Mouse (Mus musculus): ENCODE measurements around the gene Jade2. TPM values are rescaled to one million over a fixed set of nuclear protein-coding genes. Genes with fewer than 3 reads are reported as not detected.
A peak's percentile ranks its signal among the peaks of the same experiment; 100 is the strongest.

Jade2 gene
- total and polyA plus RNA-seq, 2 experiments = 3.7 to 4.1 TPM

GRCm38 (mm10) chr11:51777478-51777877, 80.0 kb downstream of the Jade2 start:
- WGBS = 22% methylated on average over 5 of the region's 5 CpGs
- H3K9ac ChIP-seq (ENCODE audit: low read depth, low read length) = no peak overlapping the region
- TF ChIP-seq POLR2A (IDR thresholded peaks at IDR 0.05; ENCODE audit: extremely low read depth, insufficient read depth, low read length) (no peak), CTCF (IDR thresholded peaks at IDR 0.05; ENCODE audit: low read depth, low read length) (no peak)

GRCm38 (mm10) chr11:51775507-51775906, 81.9 kb downstream of the Jade2 start:
- peaks cover 54% of the 10 kb centered on the region for H3K79me2 ChIP-seq (ENCODE audit: control insufficient read depth, insufficient read depth, low read length)
- no peak overlapping the region for H3K4me3 ChIP-seq (ENCODE audit: insufficient read depth, low read depth, low read length)
- DNase-seq (ENCODE audit: extremely low read depth, low read depth, low spot score) = no peak
- peaks cover 21% of the 10 kb centered on the region for H3K36me3 ChIP-seq (ENCODE audit: control insufficient read depth, insufficient read depth, low read length)
- H3K9ac ChIP-seq (ENCODE audit: low read depth, low read length) = no peak overlapping the region
- H3K27ac ChIP-seq (replicated peaks; ENCODE audit: insufficient read depth, low read depth, low read length) = peak overlapping the region; percentile 46
- TF ChIP-seq POLR2A (IDR thresholded peaks at IDR 0.05; ENCODE audit: extremely low read depth, insufficient read depth, low read length) = no peak
- no peak for TF ChIP-seq CTCF (IDR thresholded peaks at IDR 0.05; ENCODE audit: low read depth, low read length)
- peaks cover 54% of the 10 kb centered on the region for H3K4me1 ChIP-seq (ENCODE audit: control insufficient read depth, insufficient read depth, low read length)
- 86% methylated on average over 3 of the region's 3 CpGs for WGBS
- no peaks in the 10 kb centered on the region for H3K27me3 ChIP-seq (ENCODE audit: control insufficient read depth, insufficient read depth, low read length)

More at GRCm38 (mm10) chr11:51777478-51777877, 80.0 kb downstream of the Jade2 start:
- Histone ChIP-seq H3K36me3 (ENCODE audit: control insufficient read depth, insufficient read depth, low read length) (peaks cover 38% of the 10 kb centered on the region), H3K4me1 (ENCODE audit: control insufficient read depth, insufficient read depth, low read length) (peaks cover 46% of the 10 kb centered on the region), H3K79me2 (ENCODE audit: control insufficient read depth, insufficient read depth, low read length) (peaks cover 42% of the 10 kb centered on the region), H3K27ac (replicated peaks; ENCODE audit: insufficient read depth, low read depth, low read length) (peak overlapping the region; percentile 82), H3K4me3 (ENCODE audit: insufficient read depth, low read depth, low read length) (no peak overlapping the region), H3K27me3 (ENCODE audit: control insufficient read depth, insufficient read depth, low read length) (no peaks in the 10 kb centered on the region)
- DNase-seq (ENCODE audit: extremely low read depth, low read depth, low spot score) = peak; percentile 84

DNA sequence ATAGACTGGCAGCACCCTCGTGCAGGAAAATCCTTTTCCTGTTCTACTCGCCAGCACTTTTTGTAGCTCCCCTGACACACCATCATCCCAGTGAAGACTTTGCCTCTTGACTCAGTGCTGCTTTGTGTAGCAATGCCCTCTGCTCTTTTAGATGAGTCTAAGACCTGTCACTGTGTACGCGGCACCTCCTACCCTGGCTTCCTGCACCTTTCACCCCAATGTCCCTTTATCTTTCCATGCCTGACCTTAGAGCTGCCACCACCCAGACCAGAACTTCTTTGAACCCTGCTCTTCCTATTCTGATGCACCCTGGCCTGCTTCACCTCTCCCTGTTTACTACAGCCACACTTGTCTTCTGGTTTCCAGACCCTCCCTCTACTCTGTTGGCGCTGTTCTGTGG, 89.2 kb downstream of the Jade2 start:
- H3K9ac ChIP-seq (ENCODE audit: low read depth, low read length) = peak overlapping the region; percentile 46
- TF ChIP-seq POLR2A (IDR thresholded peaks at IDR 0.05; ENCODE audit: extremely low read depth, insufficient read depth, low read length) (no peak), CTCF (IDR thresholded peaks at IDR 0.05; ENCODE audit: low read depth, low read length) (no peak)
- 21% methylated on average over 5 of the region's 5 CpGs for WGBS
- no peak overlapping the region for H3K4me3 ChIP-seq (ENCODE audit: insufficient read depth, low read depth, low read length)
- H3K27ac ChIP-seq (replicated peaks; ENCODE audit: insufficient read depth, low read depth, low read length) = peak overlapping the region; percentile 95
- peaks cover 2% of the 10 kb centered on the region; the same call in 1 of the 2 replicates for H3K36me3 ChIP-seq (ENCODE audit: control insufficient read depth, insufficient read depth, low read length)
- H3K27me3 ChIP-seq (ENCODE audit: control insufficient read depth, insufficient read depth, low read length) = no peaks in the 10 kb centered on the region
- DNase-seq (ENCODE audit: extremely low read depth, low read depth, low spot score) = peak; percentile 99
- peaks cover 43% of the 10 kb centered on the region for H3K4me1 ChIP-seq (ENCODE audit: control insufficient read depth, insufficient read depth, low read length)
- peaks cover 41% of the 10 kb centered on the region for H3K79me2 ChIP-seq (ENCODE audit: control insufficient read depth, insufficient read depth, low read length)

DNA sequence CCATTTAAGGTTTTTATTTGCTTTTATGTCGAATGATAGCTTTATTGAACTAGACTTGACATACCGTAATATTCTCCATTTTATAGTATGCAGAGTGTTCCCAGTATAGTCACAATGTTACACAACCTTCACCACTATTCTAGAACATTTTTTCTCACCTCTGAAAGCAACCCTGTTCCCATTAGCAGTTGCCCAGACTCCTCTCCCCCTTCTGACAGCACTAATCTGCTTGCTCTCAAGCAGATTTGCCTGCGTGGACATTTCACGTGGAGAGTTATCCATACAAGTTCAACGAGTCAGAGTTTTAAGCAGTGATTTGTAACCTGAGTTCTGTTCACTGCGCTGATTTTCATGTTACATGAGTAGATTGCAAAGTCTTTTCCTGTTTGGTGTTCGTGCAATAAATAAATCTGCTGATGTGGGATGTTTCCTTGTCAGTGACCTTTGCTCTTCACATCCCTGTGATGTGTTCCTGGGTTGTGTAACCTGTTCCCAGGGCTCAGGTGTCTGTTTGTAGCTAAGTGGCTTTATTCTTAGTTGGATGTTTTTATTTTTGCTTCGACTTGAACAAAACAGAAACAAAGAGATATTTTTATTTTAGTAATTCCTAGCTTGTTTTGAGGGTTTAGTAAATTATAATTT, 89.8 kb downstream of the Jade2 start:
- Histone ChIP-seq H3K4me3 (ENCODE audit: insufficient read depth, low read depth, low read length) (peak overlapping the region; percentile 20; the same call in 1 of the 2 replicates), H3K27me3 (ENCODE audit: control insufficient read depth, insufficient read depth, low read length) (no peaks in the 10 kb centered on the region), H3K36me3 (ENCODE audit: control insufficient read depth, insufficient read depth, low read length) (peaks cover 2% of the 10 kb centered on the region; the same call in 1 of the 2 replicates), H3K27ac (replicated peaks; ENCODE audit: insufficient read depth, low read depth, low read length) (peak overlapping the region; percentile 97), H3K79me2 (ENCODE audit: control insufficient read depth, insufficient read depth, low read length) (peaks cover 38% of the 10 kb centered on the region), H3K4me1 (ENCODE audit: control insufficient read depth, insufficient read depth, low read length) (peaks cover 41% of the 10 kb centered on the region), H3K9ac (ENCODE audit: low read depth, low read length) (peak overlapping the region; percentile 77)
- peak; percentile 99 for DNase-seq (ENCODE audit: extremely low read depth, low read depth, low spot score)
- 13% methylated on average over 8 of the region's 8 CpGs for WGBS
- TF ChIP-seq CTCF (IDR thresholded peaks at IDR 0.05; ENCODE audit: low read depth, low read length) = no peak
- no peak for TF ChIP-seq POLR2A (IDR thresholded peaks at IDR 0.05; ENCODE audit: extremely low read depth, insufficient read depth, low read length)

DNA sequence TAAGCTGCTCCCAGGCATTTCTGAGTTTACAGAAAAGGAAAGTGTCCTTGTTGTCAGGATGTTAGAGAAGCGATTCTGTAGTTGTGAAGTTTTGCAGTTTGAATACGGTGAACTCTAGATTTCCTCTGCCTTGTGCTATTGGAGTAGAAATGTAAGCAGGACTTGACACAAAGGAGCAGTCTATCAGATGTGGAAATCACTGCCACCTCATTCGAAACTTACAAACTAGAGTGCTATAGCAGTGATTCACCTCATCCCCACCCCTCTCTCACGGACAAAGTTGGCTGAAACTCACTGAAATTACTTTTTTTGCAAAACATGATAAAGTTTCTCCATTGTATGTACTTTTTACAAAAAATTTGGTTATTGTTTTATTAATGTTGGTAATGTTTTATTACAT, 92.6 kb downstream of the Jade2 start:
- Histone ChIP-seq H3K27ac (replicated peaks; ENCODE audit: insufficient read depth, low read depth, low read length) (peak overlapping the region; percentile 72), H3K79me2 (ENCODE audit: control insufficient read depth, insufficient read depth, low read length) (peaks cover 16% of the 10 kb centered on the region), H3K9ac (ENCODE audit: low read depth, low read length) (peak overlapping the region; percentile 77), H3K4me1 (ENCODE audit: control insufficient read depth, insufficient read depth, low read length) (peaks cover 31% of the 10 kb centered on the region), H3K27me3 (ENCODE audit: control insufficient read depth, insufficient read depth, low read length) (no peaks in the 10 kb centered on the region), H3K36me3 (ENCODE audit: control insufficient read depth, insufficient read depth, low read length) (no peaks in the 10 kb centered on the region), H3K4me3 (ENCODE audit: insufficient read depth, low read depth, low read length) (peak overlapping the region; percentile 86)
- DNase-seq (ENCODE audit: extremely low read depth, low read depth, low spot score) = no peak
- TF ChIP-seq POLR2A (IDR thresholded peaks at IDR 0.05; ENCODE audit: extremely low read depth, insufficient read depth, low read length) = no peak
- no peak for TF ChIP-seq CTCF (IDR thresholded peaks at IDR 0.05; ENCODE audit: low read depth, low read length)
- 17% methylated on average over 4 of the region's 4 CpGs for WGBS

DNA sequence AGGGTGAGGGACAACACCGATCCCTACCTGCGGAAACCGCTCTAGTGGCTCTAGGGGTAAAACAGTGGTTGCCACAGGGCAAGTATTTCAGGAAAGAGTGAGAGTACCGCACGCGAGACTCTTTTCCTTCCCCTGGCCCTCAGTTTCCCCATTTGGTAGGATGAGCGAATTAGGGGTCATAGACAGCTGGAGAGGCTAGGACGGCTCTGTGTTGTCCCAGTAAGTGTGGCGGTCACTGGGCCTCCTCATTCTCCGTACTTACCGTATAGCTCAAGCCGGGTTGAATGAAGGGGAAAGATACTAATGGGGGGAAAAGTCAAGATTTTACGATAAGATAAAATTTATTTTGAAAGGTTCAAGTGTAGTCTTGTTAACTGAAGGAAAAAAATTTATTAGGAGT, 93.5 kb downstream of the Jade2 start:
- peak overlapping the region; percentile 91 for H3K9ac ChIP-seq (ENCODE audit: low read depth, low read length)
- TF ChIP-seq POLR2A (IDR thresholded peaks at IDR 0.05; ENCODE audit: extremely low read depth, insufficient read depth, low read length) (no peak), CTCF (IDR thresholded peaks at IDR 0.05; ENCODE audit: low read depth, low read length) (no peak)
- DNase-seq (ENCODE audit: extremely low read depth, low read depth, low spot score) = no peak
- no peaks in the 10 kb centered on the region for H3K27me3 ChIP-seq (ENCODE audit: control insufficient read depth, insufficient read depth, low read length)
- peaks cover 12% of the 10 kb centered on the region for H3K79me2 ChIP-seq (ENCODE audit: control insufficient read depth, insufficient read depth, low read length)
- peak overlapping the region; percentile 93 for H3K27ac ChIP-seq (replicated peaks; ENCODE audit: insufficient read depth, low read depth, low read length)
- 2% methylated on average over 13 of the region's 13 CpGs for WGBS
- no peaks in the 10 kb centered on the region for H3K36me3 ChIP-seq (ENCODE audit: control insufficient read depth, insufficient read depth, low read length)
- H3K4me1 ChIP-seq (ENCODE audit: control insufficient read depth, insufficient read depth, low read length) = peaks cover 29% of the 10 kb centered on the region
- H3K4me3 ChIP-seq (ENCODE audit: insufficient read depth, low read depth, low read length) = peak overlapping the region; percentile 86

Other genes starting within 250 kb of the Jade2 start
- gene Nhp2, start 237.9 kb downstream of the Jade2 start, total RNA-seq (2014; rRNA removed) = 26.4 and 29.4 TPM in 2 replicates
- gene Nhp2, start 237.9 kb downstream of the Jade2 start, polyA plus RNA-seq (2012; rRNA removed) = 31.4 and 33.8 TPM in 2 replicates
- gene Rmnd5b, start 221.8 kb downstream of the Jade2 start, total RNA-seq (2014; rRNA removed) = 8.9 and 10.3 TPM in 2 replicates
- gene Rmnd5b, start 221.8 kb downstream of the Jade2 start, polyA plus RNA-seq (2012; rRNA removed) = 44.9 and 46.6 TPM in 2 replicates
- gene N4bp3, start 206.8 kb downstream of the Jade2 start, total RNA-seq (2014; rRNA removed) = 1.6 and 2.4 TPM in 2 replicates
- gene N4bp3, start 206.8 kb downstream of the Jade2 start, polyA plus RNA-seq (2012; rRNA removed) = 5.7 and 6.4 TPM in 2 replicates
- 1.3 and 1.7 TPM in 2 replicates for gene D930048N14Rik, start 206.7 kb downstream of the Jade2 start, total RNA-seq (2014; rRNA removed)
- gene D930048N14Rik, start 206.7 kb downstream of the Jade2 start, polyA plus RNA-seq (2012; rRNA removed) = 10.3 and 10.9 TPM in 2 replicates
- gene 0610009B22Rik, start 168.8 kb downstream of the Jade2 start, total RNA-seq (2014; rRNA removed) = 30.5 and 32.2 TPM in 2 replicates
- gene 0610009B22Rik, start 168.8 kb downstream of the Jade2 start, polyA plus RNA-seq (2012; rRNA removed) = 17.7 and 21.6 TPM in 2 replicates
- gene Sec24a, start 94.0 kb downstream of the Jade2 start, total RNA-seq (2014; rRNA removed) = 45.1 and 51.1 TPM in 2 replicates
- gene Sec24a, start 94.0 kb downstream of the Jade2 start, polyA plus RNA-seq (2012; rRNA removed) = 30.6 and 35.3 TPM in 2 replicates
- 257 and 370 TPM in 2 replicates for gene Sar1b, start 94.0 kb downstream of the Jade2 start, total RNA-seq (2014; rRNA removed)
- 61.0 and 75.6 TPM in 2 replicates for gene Sar1b, start 94.0 kb downstream of the Jade2 start, polyA plus RNA-seq (2012; rRNA removed)
- gene Cdkn2aipnl, start 110.0 kb upstream of the Jade2 start, total RNA-seq (2014; rRNA removed) = 11.5 and 12.6 TPM in 2 replicates
- 7.5 and 9.4 TPM in 2 replicates for gene Cdkn2aipnl, start 110.0 kb upstream of the Jade2 start, polyA plus RNA-seq (2012; rRNA removed)
- gene Ube2b, start 143.1 kb upstream of the Jade2 start, total RNA-seq (2014; rRNA removed) = 107 and 110 TPM in 2 replicates
- 36.4 and 50.2 TPM in 2 replicates for gene Ube2b, start 143.1 kb upstream of the Jade2 start, polyA plus RNA-seq (2012; rRNA removed)
- 0.20 and 1.7 TPM in 2 replicates for gene Cdkl3, start 146.6 kb upstream of the Jade2 start, total RNA-seq (2014; rRNA removed)
- gene Cdkl3, start 146.6 kb upstream of the Jade2 start, polyA plus RNA-seq (2012; rRNA removed) = 0.05 and 0.11 TPM in 2 replicates
- 35.2 and 37.3 TPM in 2 replicates for gene Ppp2ca, start 241.0 kb upstream of the Jade2 start, total RNA-seq (2014; rRNA removed)
- gene Ppp2ca, start 241.0 kb upstream of the Jade2 start, polyA plus RNA-seq (2012; rRNA removed) = 17.5 and 21.2 TPM in 2 replicates